Mouse (Mus musculus): ENCODE measurements around the gene Dmac2.

GRCm38 (mm10) chr7:25619722-25619991 is 443 bp downstream of the Dmac2 start:
- TF ChIP-seq CTCF (IDR thresholded peaks at IDR 0.05; ENCODE audit: control insufficient read depth, insufficient read depth, insufficient replicate concordance, low read depth, low read length) (no peak), POLR2A (IDR thresholded peaks at IDR 0.05; ENCODE audit: control insufficient read depth, low read depth, low read length) (no peak)
